Mouse (Mus musculus): ENCODE measurements around the gene Asb2.

DNA sequence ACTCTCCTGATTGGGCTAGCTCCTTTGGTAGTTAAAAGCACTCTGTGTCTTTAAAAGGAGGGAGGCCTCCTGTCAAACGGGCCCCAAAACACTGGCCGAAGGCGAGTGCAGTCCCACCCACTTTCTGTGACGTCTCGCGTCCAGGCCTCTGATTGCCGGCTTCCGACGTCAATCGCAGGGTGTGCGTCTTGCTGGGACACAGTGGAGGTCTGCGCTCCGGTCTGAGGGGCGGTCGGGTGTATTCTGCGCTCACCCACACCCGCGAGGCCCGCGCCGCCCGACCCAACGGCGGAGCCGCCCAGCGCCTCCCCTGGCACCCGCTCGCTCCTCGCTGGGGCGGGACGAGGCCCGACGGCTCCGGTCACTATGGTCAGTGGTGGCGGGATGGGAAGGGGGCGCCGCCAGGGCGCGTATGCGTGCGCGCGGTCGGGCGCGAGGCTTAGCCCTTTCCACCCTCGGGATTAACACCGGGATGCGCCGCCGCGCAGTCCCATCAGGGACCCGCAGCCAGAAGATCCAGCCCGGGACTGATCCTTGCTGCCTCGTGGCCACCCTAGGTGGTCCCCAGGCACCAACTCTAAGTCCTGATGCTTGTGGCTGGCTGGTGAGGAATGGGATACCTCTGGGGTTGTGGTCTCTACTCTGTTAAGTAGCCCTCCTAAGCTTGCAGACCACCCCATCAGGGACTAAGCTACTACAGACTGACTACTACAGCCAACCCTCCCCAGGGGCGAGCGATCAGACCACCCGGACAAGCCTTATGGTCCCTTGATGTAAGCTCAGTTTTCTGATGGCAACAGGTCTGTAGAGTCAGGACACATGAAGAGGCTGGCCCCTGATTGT is 32.9 kb upstream of the Asb2 start, which contains the start of gene Otub2:
- TF ChIP-seq ZNF384 (IDR thresholded peaks at IDR 0.05; ENCODE audit: low read depth, low read length) (no peak), HCFC1 (IDR thresholded peaks at IDR 0.05; ENCODE audit: borderline replicate concordance, insufficient read depth, low read length) (no peak), MAFK (IDR thresholded peaks at IDR 0.05; ENCODE audit: insufficient read depth, low read depth, low read length) (no peak)

Data from ES-E14 (cell line).